Mouse (Mus musculus) CH12.LX (cell line): ENCODE measurements at regions not wholly inside any gene's neighbourhood (a gene's known extent, or its start where the extent isn't known, plus 50 kb on each side); places are given as distances from the start of the nearest gene placed in this dataset.

Source experiments
- DNase-seq: peaks from one replicate; pipeline ENCODE4 v3.0.0-alpha.2; 2013; ENCODE audit errors: extremely low read depth
- H3K27ac ChIP-seq: 2 replicates; pipeline ENCODE4 v1.5.1; 2012; ENCODE audit warnings: low read depth, mild to moderate bottlenecking, control low read depth, moderate library complexity; ENCODE audit not compliant: insufficient read depth
- H3K27me3 ChIP-seq: replicated peaks from 2 replicates; pipeline ENCODE3; 2012; ENCODE audit warnings: inconsistent platforms
- H3K36me3 ChIP-seq, 2 experiments: replicated peaks in 1 of 2; 2 replicates each; pipeline versions ENCODE3 to v1.6.1; 2012; ENCODE audit warnings: inconsistent platforms in 1 of 2, low read length in 1 of 2, mild to moderate bottlenecking in 1 of 2, mixed read lengths in 1 of 2, moderate library complexity in 1 of 2; ENCODE audit not compliant: control insufficient read depth in 1 of 2, insufficient read depth in 1 of 2
- H3K4me1 ChIP-seq, 2 experiments: 2 replicates each; pipeline ENCODE4 v1.6.1; 2012; ENCODE audit warnings: inconsistent platforms in 1 of 2, moderate library complexity in 1 of 2; ENCODE audit not compliant: insufficient read depth in 2 of 2, control insufficient read depth in 1 of 2
- H3K4me2 ChIP-seq: 2 replicates; pipeline ENCODE4 v1.6.1; 2012; ENCODE audit warnings: low read depth, mild to moderate bottlenecking, control low read depth; ENCODE audit not compliant: poor library complexity, insufficient read depth, severe bottlenecking
- H3K4me3 ChIP-seq, 3 experiments: fragments of 150-350 bp in 1 of 3; sonication (generic) in 1 of 3; replicated peaks in 1 of 3; 2 replicates each; pipeline versions ENCODE3 to v1.5.1; 2011 to 2012; ENCODE audit warnings: low read depth in 2 of 3, low read length in 2 of 3, mild to moderate bottlenecking in 2 of 3, moderate library complexity in 2 of 3, control low read depth in 1 of 3, improper control_type of control experiment in 1 of 3, inconsistent platforms in 1 of 3, mixed read lengths in 1 of 3; ENCODE audit not compliant: poor library complexity in 1 of 3
- H3K79me2 ChIP-seq: replicated peaks from 2 replicates; pipeline ENCODE4 v1.6.1; 2012; ENCODE audit warnings: mild to moderate bottlenecking, moderate library complexity; ENCODE audit not compliant: control insufficient read depth, poor library complexity, insufficient read depth, severe bottlenecking; ENCODE audit errors: extremely low read depth
- H3K9ac ChIP-seq: 2 replicates; pipeline ENCODE4 v1.6.1; 2012; ENCODE audit warnings: low read depth, mild to moderate bottlenecking, control low read depth, moderate library complexity; ENCODE audit not compliant: insufficient read depth
- H3K9me3 ChIP-seq: replicated peaks from 2 replicates; pipeline ENCODE3; 2012; ENCODE audit warnings: low read length, inconsistent platforms, mixed read lengths
- CHD1 ChIP-seq: IDR thresholded peaks from 2 replicates; pipeline ENCODE4 v1.6.1; 2012; ENCODE audit warnings: low read depth, low read length, improper control_type of control experiment, inconsistent platforms
- CHD2 ChIP-seq: IDR thresholded peaks from 2 replicates; pipeline ENCODE4 v1.6.1; 2011; ENCODE audit warnings: low read length, improper control_type of control experiment
- CTCF ChIP-seq, 2 experiments: IDR thresholded peaks in 1 of 2; conservative IDR thresholded peaks in 1 of 2; 2 replicates each; pipeline ENCODE4 v1.5.1; 2011 to 2012; ENCODE audit warnings: low read depth in 2 of 2, low read length in 2 of 2, improper control_type of control experiment in 1 of 2, inconsistent platforms in 1 of 2, mild to moderate bottlenecking in 1 of 2, moderate library complexity in 1 of 2
- ELF1 ChIP-seq: IDR thresholded peaks from 2 replicates; pipeline ENCODE4 v1.6.1; 2014; ENCODE audit warnings: low read depth, mild to moderate bottlenecking, inconsistent platforms, low read length, improper control_type of control experiment
- HCFC1 ChIP-seq: IDR thresholded peaks from 2 replicates; pipeline ENCODE4 v1.6.1; 2012; ENCODE audit warnings: low read depth, mild to moderate bottlenecking, inconsistent platforms, low read length, improper control_type of control experiment
- JUND ChIP-seq: conservative IDR thresholded peaks from 2 replicates; pipeline ENCODE4 v1.6.1; 2011; ENCODE audit warnings: low read depth, low read length, improper control_type of control experiment
- MAX ChIP-seq: IDR thresholded peaks from 2 replicates; pipeline ENCODE4 v1.6.1; 2011; ENCODE audit warnings: low read length, improper control_type of control experiment
- MAZ ChIP-seq: IDR thresholded peaks from 2 replicates; pipeline ENCODE4 v1.6.1; 2012; ENCODE audit warnings: low read depth, mild to moderate bottlenecking, inconsistent platforms, low read length, improper control_type of control experiment, moderate library complexity
- MXI1 ChIP-seq: IDR thresholded peaks from 2 replicates; pipeline ENCODE4 v1.6.1; 2011; ENCODE audit warnings: mild to moderate bottlenecking, low read depth, low read length, improper control_type of control experiment
- NELFE ChIP-seq: IDR thresholded peaks from 2 replicates; pipeline ENCODE4 v1.6.1; 2011; ENCODE audit warnings: low read depth, low read length, improper control_type of control experiment
- NRF1 ChIP-seq: IDR thresholded peaks from 2 replicates; pipeline ENCODE4 v1.6.1; 2014; ENCODE audit warnings: low read depth, mild to moderate bottlenecking, inconsistent platforms, low read length, improper control_type of control experiment, moderate library complexity
- PAX5 ChIP-seq: IDR thresholded peaks from 2 replicates; pipeline ENCODE4 v1.6.1; 2012; ENCODE audit warnings: low read length, inconsistent platforms, mixed read lengths
- POLR2AphosphoS2 ChIP-seq: IDR thresholded peaks from 2 replicates; pipeline ENCODE4 v1.6.1; 2011; ENCODE audit warnings: low read depth, low read length, improper control_type of control experiment
- SIN3A ChIP-seq: IDR thresholded peaks from 2 replicates; pipeline ENCODE4 v1.6.1; 2012; ENCODE audit warnings: low read length, improper control_type of control experiment, inconsistent platforms
- SMC3 ChIP-seq: IDR thresholded peaks from 2 replicates; pipeline ENCODE4 v1.6.1; 2011; ENCODE audit warnings: low read depth, low read length, improper control_type of control experiment
- TBP ChIP-seq: conservative IDR thresholded peaks from 2 replicates; pipeline ENCODE4 v1.6.1; 2011; ENCODE audit warnings: low read depth, low read length, improper control_type of control experiment
- TCF12 ChIP-seq: IDR thresholded peaks from 2 replicates; pipeline ENCODE4 v1.6.1; 2014; ENCODE audit warnings: low read depth, mild to moderate bottlenecking, inconsistent platforms, low read length, improper control_type of control experiment
- UBTF ChIP-seq: IDR thresholded peaks from 2 replicates; pipeline ENCODE4 v1.6.1; 2012; ENCODE audit warnings: low read depth, mild to moderate bottlenecking, inconsistent platforms, low read length, improper control_type of control experiment, moderate library complexity
- USF2 ChIP-seq: conservative IDR thresholded peaks from 2 replicates; pipeline ENCODE4 v1.6.1; 2011; ENCODE audit warnings: low read depth, low read length, improper control_type of control experiment
- dilution Hi-C: fragments of 300-500 bp; cut with MboI; formaldehyde crosslinking; loops from 2 replicates; pipeline ENCODE4 v1.14.3; 2020; ENCODE audit warnings: low sequenced_read_pairs; ENCODE audit not compliant: extremely low pct_unique_long_range_greater_than_20kb, extremely low pct_ligation_motif_present
- in situ Hi-C: fragments of 300-500 bp; cut with MboI; formaldehyde crosslinking; loops from 3 replicates; pipeline ENCODE4 v1.14.3; 2019; ENCODE audit warnings: low sequenced_read_pairs, low pct_ligation_motif_present, low pct_unique_long_range_greater_than_20kb, mixed read lengths

GRCm38 (mm10) chr13:26153093-26153492, 616.9 kb downstream of the Hdgfl1 start:
- Histone ChIP-seq H3K79me2 (no peaks in the 10 kb centered on the region), H3K27me3 (no peaks in the 10 kb centered on the region), H3K4me2 (no peak overlapping the region), H3K4me1 (no peaks in the 10 kb centered on the region), H3K27ac (no peak overlapping the region), H3K9me3 (no peaks in the 10 kb centered on the region)
- dilution Hi-C loops = no loop called here
- DNase-seq = no peak
- in situ Hi-C loops = no loop called here
- TF ChIP-seq NRF1 = no peak
- no peak for TF ChIP-seq NELFE
- no peak for TF ChIP-seq MAX
- no peak for TF ChIP-seq POLR2AphosphoS2
- TF ChIP-seq USF2 = no peak
- no peak for TF ChIP-seq CHD1
- no peak for TF ChIP-seq UBTF
- TF ChIP-seq ELF1 = no peak
- no peak for TF ChIP-seq TBP
- TF ChIP-seq PAX5 = no peak
- no peak for TF ChIP-seq CHD2
- TF ChIP-seq JUND = no peak
- no peak for TF ChIP-seq TCF12
- TF ChIP-seq MAZ = no peak
- no peak for TF ChIP-seq SIN3A
- TF ChIP-seq HCFC1 = no peak
- no peak for TF ChIP-seq CTCF (conservative IDR thresholded peaks at IDR 0.05 in 1 of 2, IDR thresholded peaks at IDR 0.05 in 1 of 2; ENCODE audit: low read depth in 2 of 2, low read length in 2 of 2)
- TF ChIP-seq SMC3 = no peak
- TF ChIP-seq MXI1 = no peak
- TF ChIP-seq, all 38 proteins: peak for 0
- Histone ChIP-seq H3K36me3 (no peaks in the 10 kb centered on the region), H3K9ac (no peak overlapping the region), H3K4me3 (no peak overlapping the region)

- in situ Hi-C loops (no loop called here), dilution Hi-C loops (no loop called here)
- no peak overlapping the region for H3K4me3 ChIP-seq
- no peaks in the 10 kb centered on the region for H3K36me3 ChIP-seq
- no peak for TF ChIP-seq UBTF
- DNase-seq = no peak
- H3K79me2 ChIP-seq = no peaks in the 10 kb centered on the region
- H3K9me3 ChIP-seq = no peaks in the 10 kb centered on the region
- no peak overlapping the region for H3K27ac ChIP-seq
- H3K9ac ChIP-seq = no peak overlapping the region
- no peaks in the 10 kb centered on the region for H3K4me1 ChIP-seq
- no peak overlapping the region for H3K4me2 ChIP-seq
- no peaks in the 10 kb centered on the region for H3K27me3 ChIP-seq
These were observed 619.5 kb downstream of the Hdgfl1 start for GRCm38 (mm10) chr13:26150426-26150825.
